Mouse (Mus musculus) heart, adult 9 months (tissue): ENCODE results near the gene Gm20431.

ENCODE experiments used
- DNase-seq, 2 experiments: peaks; one replicate each; pipeline ENCODE4 v3.0.0; 2022; ENCODE audit warnings: low spot score in 2 of 2

Gene Gm20431

DNA sequence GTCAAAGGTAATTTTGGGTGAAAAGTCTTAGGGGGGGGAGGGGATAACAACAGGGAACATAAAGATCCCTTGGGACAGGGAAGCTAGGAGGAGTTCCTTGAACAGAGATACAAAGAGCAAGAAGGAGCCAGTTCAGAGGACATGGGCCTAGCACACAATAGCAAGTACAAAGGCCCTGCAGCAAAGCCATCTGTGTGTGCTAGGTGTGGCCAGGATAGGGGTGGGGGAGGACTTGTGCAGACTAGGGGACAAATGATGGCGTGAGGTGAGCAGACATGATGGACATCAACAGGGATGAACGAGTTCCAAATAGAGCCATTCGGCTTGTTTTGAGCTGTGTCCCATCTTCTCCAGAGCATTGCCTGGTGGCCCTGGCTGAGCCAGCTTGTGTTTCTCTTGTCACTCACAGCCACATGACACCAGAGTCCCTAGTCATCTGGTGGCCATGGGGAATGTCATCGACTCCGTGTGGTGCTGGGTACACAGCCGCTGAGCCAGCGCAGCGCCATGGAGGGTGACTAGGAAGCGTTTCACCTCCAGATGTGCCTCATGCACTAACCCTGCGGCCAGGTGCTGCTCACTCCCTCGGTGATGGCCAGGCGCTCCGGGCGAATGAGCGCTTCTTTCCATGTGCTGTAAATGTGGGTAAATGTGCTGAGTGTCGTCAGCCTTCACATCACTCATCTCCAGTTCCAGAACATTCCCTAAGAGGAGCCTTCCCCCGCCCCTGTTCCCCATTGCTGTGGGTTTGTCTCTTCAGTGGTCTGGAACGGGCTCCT lies 89.7 kb downstream of the Gm20431 start:
- DNase-seq, result no peak

DNA sequence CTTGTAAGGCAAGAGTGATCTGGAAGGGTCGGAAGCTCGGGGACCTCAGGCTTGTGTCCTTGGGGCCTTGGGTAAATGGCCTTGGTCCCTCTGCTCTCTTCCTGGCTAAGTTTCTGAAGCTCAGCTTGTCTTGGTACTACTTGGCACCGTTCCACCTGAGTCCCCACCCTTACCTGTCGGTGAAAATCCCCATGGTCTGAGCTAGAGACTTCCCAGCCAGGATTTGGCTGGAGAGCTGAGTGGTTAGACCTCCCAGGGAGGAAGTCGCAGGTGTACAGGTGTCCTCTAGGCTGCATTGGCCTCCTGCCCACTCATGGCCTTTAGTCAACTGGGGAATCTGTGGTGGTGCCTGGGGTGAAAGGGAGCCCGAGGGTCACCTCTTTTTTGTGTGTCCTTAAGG lies 90.5 kb downstream of the Gm20431 start:
- DNase-seq, result no peak

DNA sequence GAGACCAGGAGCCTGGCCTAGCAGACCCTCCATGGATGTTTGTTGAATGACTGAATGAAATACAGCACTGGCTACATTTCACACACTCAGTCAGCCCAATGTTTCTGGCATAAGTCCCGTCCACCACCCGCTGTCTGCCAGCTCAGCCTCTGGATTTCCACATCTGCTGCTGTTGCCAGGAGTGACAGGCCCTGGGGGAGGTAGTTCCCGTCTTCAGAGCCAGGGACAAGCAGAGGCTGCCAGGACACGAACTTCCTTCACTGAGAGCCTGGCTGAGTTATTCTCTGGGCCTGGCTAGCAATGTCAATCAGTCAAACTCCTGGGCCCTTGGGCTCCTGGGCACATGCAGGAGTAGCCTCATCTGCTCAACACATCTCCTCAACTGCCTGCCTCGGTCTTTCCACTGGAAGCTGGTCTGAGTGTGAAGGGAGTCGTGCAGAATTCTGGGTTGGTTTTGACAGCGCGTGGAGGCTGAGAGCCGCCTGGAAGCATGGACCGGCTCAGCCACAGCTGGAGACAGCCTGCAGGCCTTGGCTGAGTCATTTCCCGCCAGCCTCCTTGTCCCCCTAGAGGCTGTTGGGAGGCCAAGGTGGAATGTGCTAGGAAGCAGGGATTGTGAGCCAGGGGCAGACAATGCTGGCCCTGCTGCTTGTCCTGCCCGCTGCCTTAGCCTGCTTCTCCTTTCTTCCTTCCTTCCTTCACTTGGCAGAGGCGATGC lies 91.2 kb downstream of the Gm20431 start:
- DNase-seq, result peak; percentile 88 to 91

DNA sequence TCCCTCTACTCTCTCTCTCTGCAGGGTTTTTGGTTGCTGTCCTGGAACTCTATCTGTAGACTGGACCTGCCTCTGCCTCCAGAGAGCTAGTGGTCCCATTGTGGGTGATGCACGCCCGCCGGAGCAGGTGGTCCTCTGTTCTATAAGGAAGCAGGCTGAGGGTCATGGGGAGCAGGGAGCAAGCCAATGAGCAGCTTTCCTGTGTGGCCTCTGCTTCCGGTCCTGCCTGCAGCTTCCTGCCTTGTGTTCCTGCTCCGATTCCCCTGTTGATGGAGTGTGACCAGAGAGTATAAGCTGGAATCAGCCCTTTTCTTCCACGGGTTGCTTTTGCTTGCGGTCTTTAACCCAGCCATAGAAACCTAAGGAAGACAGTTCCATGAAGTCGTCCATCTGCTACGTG lies 93.2 kb downstream of the Gm20431 start:
- no peak for DNase-seq

DNA sequence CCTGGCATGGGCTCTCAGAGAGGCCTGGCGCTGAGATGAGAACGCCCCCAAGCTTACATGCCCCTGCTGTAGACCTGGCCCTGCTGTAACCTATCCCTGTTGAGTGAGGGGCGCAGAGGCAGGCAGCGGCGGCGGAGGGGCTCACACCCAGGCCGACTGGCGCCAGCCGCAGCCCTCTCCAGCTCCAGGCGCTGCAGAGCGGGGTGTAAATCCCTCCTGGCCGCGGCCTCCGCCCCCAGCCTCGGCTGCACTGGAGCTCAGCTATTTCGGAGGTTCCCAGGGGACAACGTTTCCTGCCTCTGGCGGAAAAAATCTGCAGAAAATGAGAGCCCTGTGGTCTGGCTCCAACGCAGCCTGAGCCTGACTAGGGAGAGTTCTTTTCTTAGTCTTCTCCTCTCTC lies 95.6 kb downstream of the Gm20431 start:
- peak; percentile 88 to 91 for DNase-seq

DNA sequence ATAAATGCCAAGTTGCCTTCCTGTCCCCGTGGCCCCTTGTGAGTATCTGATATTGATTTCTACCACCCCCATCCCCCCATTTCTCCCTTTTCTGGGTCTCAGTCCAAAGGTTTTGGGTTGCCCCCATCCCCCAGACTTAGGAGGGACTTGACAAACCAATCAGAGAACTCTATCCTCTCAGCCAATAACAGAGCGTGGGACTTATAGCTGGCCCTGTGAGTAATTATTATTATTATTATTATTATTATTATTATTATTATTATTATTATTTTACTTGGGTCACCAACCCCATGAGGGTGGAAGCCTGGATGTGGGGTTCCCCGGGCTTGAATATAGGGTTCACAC lies 96.0 kb downstream of the Gm20431 start:
- no peak for DNase-seq

DNA sequence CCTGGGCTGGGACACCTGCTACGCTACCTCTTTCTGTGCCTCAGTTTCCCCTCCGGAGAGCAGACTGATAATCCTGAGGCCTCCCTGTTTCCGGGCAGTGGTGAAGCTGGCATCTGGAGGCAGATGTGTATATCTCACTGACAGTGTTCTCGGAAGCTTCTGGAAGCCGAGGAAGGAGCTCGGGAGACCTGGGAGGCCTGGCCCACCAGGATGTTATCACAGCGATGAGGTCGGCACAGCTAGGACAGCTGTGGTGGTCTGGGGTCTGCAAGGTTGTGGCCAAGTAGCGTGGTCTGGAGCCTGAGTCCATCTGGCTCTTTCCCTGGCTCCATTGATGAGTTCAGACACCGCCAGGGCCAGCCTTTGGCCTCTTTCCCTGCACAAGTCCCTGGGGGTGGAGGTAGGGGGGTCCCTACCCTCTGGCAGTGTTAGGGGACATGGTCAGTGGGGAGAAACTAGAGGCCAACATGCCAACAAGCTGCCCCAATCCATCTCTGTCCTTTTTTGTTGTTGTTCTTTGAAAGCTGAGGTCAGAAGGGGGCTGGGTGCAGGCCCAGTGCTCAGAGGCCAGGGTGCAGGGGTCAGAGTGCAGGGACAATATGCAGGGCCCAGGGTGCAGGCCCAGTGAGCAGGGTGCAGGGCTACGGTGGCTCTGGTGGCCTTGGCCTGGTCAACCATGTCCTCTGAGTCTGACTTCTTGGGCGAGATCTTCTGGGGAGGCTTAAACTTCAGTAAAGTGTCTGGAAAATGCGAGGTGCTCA lies 96.6 kb downstream of the Gm20431 start:
- DNase-seq, result no peak

DNA sequence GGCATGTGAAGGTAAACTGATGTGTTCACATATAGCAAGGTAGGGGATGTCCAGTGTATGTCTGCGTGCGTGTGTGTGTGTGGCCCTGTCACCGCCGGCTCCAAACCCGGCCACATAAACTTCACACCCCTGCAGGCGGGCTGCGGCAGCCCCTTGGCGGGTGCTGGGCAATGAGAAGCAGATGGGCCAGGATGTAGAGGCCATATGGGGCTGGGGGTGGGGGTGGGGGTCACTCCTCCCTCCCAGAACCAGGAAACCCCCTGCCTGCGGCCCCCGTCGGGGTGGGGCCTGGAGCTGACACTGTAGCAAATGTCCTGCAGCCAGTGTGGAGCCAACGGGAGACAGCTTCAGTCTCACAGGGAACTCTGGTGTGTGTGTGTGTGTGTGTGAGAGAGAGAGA lies 97.6 kb downstream of the Gm20431 start:
- no peak for DNase-seq

DNA sequence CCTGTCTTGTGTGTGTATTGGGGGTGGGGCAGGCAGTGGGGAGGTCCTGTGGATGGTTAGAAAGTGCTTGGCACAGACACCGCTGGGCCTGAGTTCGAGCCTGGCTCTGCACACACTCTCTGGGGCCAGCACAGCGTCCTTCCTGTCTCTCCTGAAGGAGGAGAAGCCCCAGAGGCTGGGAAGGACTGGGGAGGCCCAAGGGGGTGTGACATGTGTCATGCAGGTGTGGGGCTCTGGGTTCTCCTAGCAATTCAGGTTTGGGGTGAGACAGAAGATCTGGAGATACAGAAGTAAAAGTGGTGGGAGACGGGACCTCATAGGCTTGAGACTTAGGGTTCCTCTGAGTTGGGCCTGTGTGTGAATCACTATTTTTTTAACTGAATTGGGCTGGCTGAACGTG lies 98.3 kb downstream of the Gm20431 start:
- no peak for DNase-seq

DNA sequence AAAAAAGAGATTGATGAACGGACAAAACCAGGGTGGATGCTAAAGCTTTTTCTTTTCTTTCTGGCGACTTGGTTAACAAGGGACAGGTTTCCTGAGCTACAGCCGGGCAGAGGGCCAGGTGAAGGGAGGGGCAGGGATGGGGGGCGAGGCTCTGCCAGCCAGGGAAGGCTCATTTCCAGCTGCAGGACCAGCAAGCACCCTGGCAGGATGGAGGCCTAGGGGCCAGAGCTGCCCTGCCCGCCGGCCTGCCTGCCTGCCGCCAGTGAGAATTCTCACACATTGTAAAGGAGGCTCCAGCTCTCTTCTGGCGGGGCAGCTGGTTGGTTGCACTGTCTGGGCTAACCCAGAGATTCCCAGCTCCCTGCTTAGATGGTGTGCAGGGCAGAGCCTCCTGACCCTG lies 99.2 kb downstream of the Gm20431 start:
- DNase-seq, result no peak

DNA sequence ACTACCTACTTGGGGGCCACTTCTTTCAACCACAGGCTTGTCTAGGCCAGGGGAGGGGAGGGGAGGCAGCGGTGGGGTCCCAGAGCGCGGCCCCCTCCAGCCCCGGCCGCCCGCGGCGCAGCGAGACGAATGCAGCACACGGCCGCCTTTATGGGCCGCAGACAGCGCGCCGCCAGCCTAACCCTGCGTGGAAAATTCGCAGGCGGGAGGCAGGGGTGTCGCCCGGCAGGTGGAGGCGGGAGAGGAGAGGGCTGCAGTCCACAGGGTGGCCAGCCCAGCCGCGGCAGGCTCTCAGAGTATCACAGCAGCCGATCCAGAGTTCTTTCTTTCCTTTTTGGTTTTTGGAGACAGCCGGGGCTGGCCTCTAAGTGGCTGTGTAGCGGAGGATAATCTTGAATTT lies 101.9 kb downstream of the Gm20431 start:
- DNase-seq, result no peak
